Mouse (Mus musculus): ENCODE data around the gene Kat8. TPM values are rescaled to one million over a fixed set of nuclear protein-coding genes. Genes with fewer than 3 reads are reported as not detected.

Kat8 gene
- polyA plus RNA-seq, 1 experiment from 2014 or later: 51.2 TPM

Other genes with a start within 250 kb of the Kat8 start
- gene Bcl7c, start 203.6 kb upstream of the Kat8 start, polyA plus RNA-seq (2014; fragmentation: Nextera tagmentation; extraction: Ambion mirVana): 47.2 and 54.0 TPM in 2 replicates
- 3.5 and 4.3 TPM in 2 replicates for gene Ctf1, start 199.8 kb upstream of the Kat8 start, polyA plus RNA-seq (2014; fragmentation: Nextera tagmentation; extraction: Ambion mirVana)
- gene Ctf2, start 180.3 kb upstream of the Kat8 start, polyA plus RNA-seq (2014; fragmentation: Nextera tagmentation; extraction: Ambion mirVana): 0.12 and 0.16 TPM in 2 replicates
- 7.4 and 15.2 TPM in 2 replicates for gene Fbxl19, start 168.0 kb upstream of the Kat8 start, polyA plus RNA-seq (2014; fragmentation: Nextera tagmentation; extraction: Ambion mirVana)
- 2.9 and 3.4 TPM in 2 replicates for gene Orai3, start 142.7 kb upstream of the Kat8 start, polyA plus RNA-seq (2014; fragmentation: Nextera tagmentation; extraction: Ambion mirVana)
- 24.0 and 27.3 TPM in 2 replicates for gene Setd1a, start 135.8 kb upstream of the Kat8 start, polyA plus RNA-seq (2014; fragmentation: Nextera tagmentation; extraction: Ambion mirVana)
- not detected in 2 replicates for gene Gm49388, start 126.9 kb upstream of the Kat8 start, polyA plus RNA-seq (2014; fragmentation: Nextera tagmentation; extraction: Ambion mirVana)
- 6.0 and 7.1 TPM in 2 replicates for gene Hsd3b7, start 111.9 kb upstream of the Kat8 start, polyA plus RNA-seq (2014; fragmentation: Nextera tagmentation; extraction: Ambion mirVana)
- gene Stx4a, start 88.2 kb upstream of the Kat8 start, polyA plus RNA-seq (2014; fragmentation: Nextera tagmentation; extraction: Ambion mirVana): 8.7 and 11.8 TPM in 2 replicates
- gene Stx1b, start 88.0 kb upstream of the Kat8 start, polyA plus RNA-seq (2014; fragmentation: Nextera tagmentation; extraction: Ambion mirVana): 30.8 and 46.9 TPM in 2 replicates
- 13.2 and 15.5 TPM in 2 replicates for gene Zfp646, start 36.3 kb upstream of the Kat8 start, polyA plus RNA-seq (2014; fragmentation: Nextera tagmentation; extraction: Ambion mirVana)
- 32.0 and 42.3 TPM in 2 replicates for gene Zfp668, start 35.7 kb upstream of the Kat8 start, polyA plus RNA-seq (2014; fragmentation: Nextera tagmentation; extraction: Ambion mirVana)
- 0.80 and 1.1 TPM in 2 replicates for gene Prss53, start 21.5 kb upstream of the Kat8 start, polyA plus RNA-seq (2014; fragmentation: Nextera tagmentation; extraction: Ambion mirVana)
- not detected in 2 replicates for gene Gm21974, start 17.1 kb upstream of the Kat8 start, polyA plus RNA-seq (2014; fragmentation: Nextera tagmentation; extraction: Ambion mirVana)
- gene Vkorc1, start 16.9 kb upstream of the Kat8 start, polyA plus RNA-seq (2014; fragmentation: Nextera tagmentation; extraction: Ambion mirVana): 53.2 and 64.0 TPM in 2 replicates
- 66.1 and 77.3 TPM in 2 replicates for gene Bckdk, start 8.4 kb upstream of the Kat8 start, polyA plus RNA-seq (2014; fragmentation: Nextera tagmentation; extraction: Ambion mirVana)
- gene Prss8, start 17.6 kb downstream of the Kat8 start, polyA plus RNA-seq (2014; fragmentation: Nextera tagmentation; extraction: Ambion mirVana): 0.28 TPM in 1 of 2 replicates, not detected in the other
- 10.4 and 12.0 TPM in 2 replicates for gene Prss36, start 34.2 kb downstream of the Kat8 start, polyA plus RNA-seq (2014; fragmentation: Nextera tagmentation; extraction: Ambion mirVana)
- gene Fus, start 54.9 kb downstream of the Kat8 start, polyA plus RNA-seq (2014; fragmentation: Nextera tagmentation; extraction: Ambion mirVana): 47.9 and 66.9 TPM in 2 replicates
- 4.4 and 7.5 TPM in 2 replicates for gene Pycard, start 81.4 kb downstream of the Kat8 start, polyA plus RNA-seq (2014; fragmentation: Nextera tagmentation; extraction: Ambion mirVana)
- gene Trim72, start 91.4 kb downstream of the Kat8 start, polyA plus RNA-seq (2014; fragmentation: Nextera tagmentation; extraction: Ambion mirVana): not detected in 2 replicates
- gene Itgam, start 150.1 kb downstream of the Kat8 start, polyA plus RNA-seq (2014; fragmentation: Nextera tagmentation; extraction: Ambion mirVana): 0.19 and 0.68 TPM in 2 replicates
- gene Gm49368, start 150.2 kb downstream of the Kat8 start, polyA plus RNA-seq (2014; fragmentation: Nextera tagmentation; extraction: Ambion mirVana): not detected in 2 replicates
- gene Itgax, start 217.0 kb downstream of the Kat8 start, polyA plus RNA-seq (2014; fragmentation: Nextera tagmentation; extraction: Ambion mirVana): 0.32 TPM in 1 of 2 replicates, not detected in the other
- gene Itgad, start 241.9 kb downstream of the Kat8 start, polyA plus RNA-seq (2014; fragmentation: Nextera tagmentation; extraction: Ambion mirVana): not detected in 2 replicates

Measured in midbrain, embryonic 14.5 days (tissue).